Mouse (Mus musculus): ENCODE data around the gene Bbs5. TPM values are rescaled to one million over a fixed set of nuclear protein-coding genes. Genes with fewer than 3 reads are reported as not detected.
A peak's percentile ranks its signal among the peaks of the same experiment; 100 is the strongest.

Bbs5 gene
- total and polyA plus RNA-seq, 3 experiments, result 5.0 to 8.1 (median 6.7) TPM

- TF ChIP-seq CTCF (conservative IDR thresholded peaks at IDR 0.05 in 1 of 2, IDR thresholded peaks at IDR 0.05 in 1 of 2; ENCODE audit: low read depth in 2 of 2, low read length in 2 of 2), result peak in 1 of 2 experiments; percentile 61; a peak in 2 of 4 replicates
- TF ChIP-seq RAD21 (IDR thresholded peaks at IDR 0.05; ENCODE audit: low read depth, low read length), result peak; percentile 69
- peak; percentile 25 for TF ChIP-seq SMC3 (IDR thresholded peaks at IDR 0.05; ENCODE audit: low read depth, low read length)
- TF ChIP-seq JUN (IDR thresholded peaks at IDR 0.05; ENCODE audit: insufficient read depth, low read depth, low read length), result no peak
- Histone ChIP-seq H3K4me3 (replicated peaks in 1 of 3; ENCODE audit: low read depth in 2 of 3, low read length in 2 of 3, poor library complexity in 1 of 3) (no peak overlapping the region), H3K27ac (ENCODE audit: insufficient read depth, low read depth) (no peak overlapping the region), H3K4me1 (ENCODE audit: control insufficient read depth in 1 of 2, insufficient read depth in 2 of 2) (peaks cover 12 to 18% of the 10 kb centered on the region in 2 experiments), H3K27me3 (replicated peaks) (peaks cover under 1% of the 10 kb centered on the region), H3K79me2 (replicated peaks; ENCODE audit: control insufficient read depth, extremely low read depth, insufficient read depth, poor library complexity, severe bottlenecking) (no peaks in the 10 kb centered on the region), H3K4me2 (ENCODE audit: insufficient read depth, low read depth, poor library complexity, severe bottlenecking) (peak overlapping the region; percentile 42; the same call in 1 of the 2 replicates), H3K36me3 (replicated peaks in 1 of 2; ENCODE audit: control insufficient read depth in 1 of 2, insufficient read depth in 1 of 2, low read length in 1 of 2) (no peaks in the 10 kb centered on the region), H3K9me3 (replicated peaks; ENCODE audit: low read length) (no peaks in the 10 kb centered on the region), H3K9ac (ENCODE audit: insufficient read depth, low read depth) (no peak overlapping the region)
- in situ Hi-C loops (cut with MboI; ENCODE audit: low pct_ligation_motif_present, low pct_unique_long_range_greater_than_20kb, low sequenced_read_pairs) (no loop called here), dilution Hi-C loops (cut with MboI; ENCODE audit: extremely low pct_ligation_motif_present, extremely low pct_unique_long_range_greater_than_20kb, low sequenced_read_pairs) (no loop called here)
- no peak for DNase-seq (ENCODE audit: extremely low read depth)
Measured at GRCm38 (mm10) chr2:69619286-69619685, 27.7 kb upstream of the Bbs5 start.

GRCm38 (mm10) chr2:69629215-69629614, 17.8 kb upstream of the Bbs5 start:
- Histone ChIP-seq H3K4me3 (replicated peaks in 1 of 3; ENCODE audit: low read depth in 2 of 3, low read length in 2 of 3, poor library complexity in 1 of 3) (no peak overlapping the region), H3K4me2 (ENCODE audit: insufficient read depth, low read depth, poor library complexity, severe bottlenecking) (no peak overlapping the region), H3K79me2 (replicated peaks; ENCODE audit: control insufficient read depth, extremely low read depth, insufficient read depth, poor library complexity, severe bottlenecking) (no peaks in the 10 kb centered on the region), H3K9me3 (replicated peaks; ENCODE audit: low read length) (peaks cover 5% of the 10 kb centered on the region), H3K4me1 (ENCODE audit: control insufficient read depth in 1 of 2, insufficient read depth in 2 of 2) (peaks cover 0 to 5% of the 10 kb centered on the region in 2 experiments; a peak in 2 of 4 replicates), H3K36me3 (replicated peaks in 1 of 2; ENCODE audit: control insufficient read depth in 1 of 2, insufficient read depth in 1 of 2, low read length in 1 of 2) (no peaks in the 10 kb centered on the region), H3K27me3 (replicated peaks) (peaks cover 2% of the 10 kb centered on the region), H3K9ac (ENCODE audit: insufficient read depth, low read depth) (no peak overlapping the region), H3K27ac (ENCODE audit: insufficient read depth, low read depth) (no peak overlapping the region)
- in situ Hi-C loops (cut with MboI; ENCODE audit: low pct_ligation_motif_present, low pct_unique_long_range_greater_than_20kb, low sequenced_read_pairs) (loop anchor here (25.0 kb wide), 1 partner anchor 158 kb away; the partner anchor contains the start of genes Ccdc173 and Phospho2), dilution Hi-C loops (cut with MboI; ENCODE audit: extremely low pct_ligation_motif_present, extremely low pct_unique_long_range_greater_than_20kb, low sequenced_read_pairs) (no loop called here)
- no peak for TF ChIP-seq NRF1 (IDR thresholded peaks at IDR 0.05; ENCODE audit: low read depth, low read length)
- TF ChIP-seq GABPA (IDR thresholded peaks at IDR 0.05; ENCODE audit: insufficient replicate concordance, low read depth, low read length), result no peak
- no peak for TF ChIP-seq ETS1 (conservative IDR thresholded peaks at IDR 0.05; ENCODE audit: low read depth, low read length)
- DNase-seq (ENCODE audit: extremely low read depth), result no peak

GRCm38 (mm10) chr2:69629914-69630313, 17.1 kb upstream of the Bbs5 start:
- no peaks in the 10 kb centered on the region for H3K27me3 ChIP-seq (replicated peaks)
- H3K4me3 ChIP-seq (replicated peaks in 1 of 3; ENCODE audit: low read depth in 2 of 3, low read length in 2 of 3, poor library complexity in 1 of 3), result no peak overlapping the region
- H3K4me2 ChIP-seq (ENCODE audit: insufficient read depth, low read depth, poor library complexity, severe bottlenecking), result no peak overlapping the region
- no peak for DNase-seq (ENCODE audit: extremely low read depth)
- H3K9ac ChIP-seq (ENCODE audit: insufficient read depth, low read depth), result no peak overlapping the region
- TF ChIP-seq BHLHE40 (IDR thresholded peaks at IDR 0.05; ENCODE audit: low read depth, low read length), result no peak
- in situ Hi-C loops (cut with MboI; ENCODE audit: low pct_ligation_motif_present, low pct_unique_long_range_greater_than_20kb, low sequenced_read_pairs) (loop anchor here (25.0 kb wide), 1 partner anchor 157 kb away; the partner anchor contains the start of genes Ccdc173 and Phospho2), dilution Hi-C loops (cut with MboI; ENCODE audit: extremely low pct_ligation_motif_present, extremely low pct_unique_long_range_greater_than_20kb, low sequenced_read_pairs) (no loop called here)
- no peaks in the 10 kb centered on the region for H3K79me2 ChIP-seq (replicated peaks; ENCODE audit: control insufficient read depth, extremely low read depth, insufficient read depth, poor library complexity, severe bottlenecking)
- peaks cover 0 to 8% of the 10 kb centered on the region in 2 experiments; a peak in 2 of 4 replicates for H3K4me1 ChIP-seq (ENCODE audit: control insufficient read depth in 1 of 2, insufficient read depth in 2 of 2)
- no peaks in the 10 kb centered on the region for H3K36me3 ChIP-seq (replicated peaks in 1 of 2; ENCODE audit: control insufficient read depth in 1 of 2, insufficient read depth in 1 of 2, low read length in 1 of 2)
- peaks cover 5% of the 10 kb centered on the region for H3K9me3 ChIP-seq (replicated peaks; ENCODE audit: low read length)
- no peak overlapping the region for H3K27ac ChIP-seq (ENCODE audit: insufficient read depth, low read depth)
